Mouse (Mus musculus) spleen, embryonic (tissue): ENCODE measurements at regions not wholly inside any gene's neighbourhood (a gene's known extent, or its start where the extent isn't known, plus 50 kb on each side); places are given as distances from the start of the nearest gene placed in this dataset.

Experiments
- CTCF ChIA-PET: fragments of 350-600 bp; sonication (Branson Sonifier 250); formaldehyde crosslinking; loops from one replicate; lab custom pipeline; 2022; lab: Charles Lee

- CTCF ChIA-PET, result no interaction called here
These were observed 91.5 kb downstream of the Fam84b start for GRCm38 (mm10) chr15:60762071-60762470.

DNA sequence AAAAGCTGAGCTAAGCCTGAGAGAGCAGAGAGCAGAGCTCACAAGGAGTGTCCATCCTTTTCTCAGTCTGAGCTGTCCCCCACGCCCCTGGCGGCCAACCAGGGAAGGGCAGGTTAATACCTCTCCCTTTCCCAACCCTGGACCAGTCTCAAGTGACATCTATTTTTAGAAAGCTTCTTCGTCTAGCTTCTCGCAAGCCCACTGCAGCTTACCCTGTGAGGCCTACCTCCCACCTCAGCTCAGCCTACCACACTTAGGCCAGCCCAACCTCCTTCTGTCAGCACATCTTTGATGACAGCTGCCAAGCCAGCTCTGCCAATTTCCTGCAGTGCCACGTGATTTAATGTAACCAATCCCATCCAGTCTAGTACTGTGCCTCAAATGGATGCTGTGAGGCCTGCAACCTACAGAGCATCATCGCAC lies 93.6 kb downstream of the Fam84b start:
- CTCF ChIA-PET, result no interaction called here

GRCm38 (mm10) chr15:60754246-60754645 lies 99.3 kb downstream of the Fam84b start:
- CTCF ChIA-PET, result no interaction called here

GRCm38 (mm10) chr15:60739598-60739997 lies 114.0 kb downstream of the Fam84b start:
- CTCF ChIA-PET, result interaction anchor here (0.6 kb wide), 1 partner anchor 152 kb away, joined by 7 read pairs; no protein-coding TSS in a partner anchor

DNA sequence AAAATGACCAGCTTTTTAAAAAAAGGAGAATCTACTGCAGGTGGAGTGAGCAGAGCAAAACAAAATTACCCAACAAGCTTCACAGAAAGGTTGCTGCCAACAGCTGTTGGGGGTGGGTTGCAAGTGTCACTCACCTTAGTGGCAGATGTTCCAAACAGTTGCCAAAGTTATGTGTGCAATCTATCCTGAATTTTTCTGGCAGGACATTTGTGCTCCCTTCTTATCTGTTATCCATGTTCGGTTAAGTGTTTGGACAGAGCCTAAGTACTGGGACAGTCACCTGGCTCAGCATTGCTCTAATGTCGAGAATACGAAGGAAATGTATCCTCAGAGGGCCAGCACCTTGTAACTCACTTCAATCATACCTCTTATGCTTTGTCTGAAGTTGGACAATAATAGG lies 115.3 kb downstream of the Fam84b start:
- CTCF ChIA-PET, result no interaction called here

DNA sequence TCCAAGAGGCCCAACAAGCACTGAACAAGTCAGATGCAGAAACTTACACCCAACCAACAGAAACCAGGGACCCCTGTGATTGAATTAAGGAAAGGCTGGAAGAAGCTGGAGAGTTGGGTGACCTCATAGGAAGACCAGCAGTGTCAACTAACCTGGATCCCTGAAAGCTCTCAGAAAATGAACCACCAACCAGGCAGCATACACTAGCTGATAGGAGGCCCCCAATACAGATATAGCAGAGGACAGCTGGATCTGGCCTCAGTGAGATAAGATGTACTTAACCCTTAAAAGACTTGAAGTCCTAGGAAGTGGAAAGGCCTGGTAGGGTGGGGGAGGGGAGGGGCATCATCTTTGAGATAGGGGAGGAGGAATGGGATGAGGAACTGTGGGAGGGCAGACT lies 121.2 kb downstream of the Fam84b start:
- CTCF ChIA-PET, result no interaction called here

DNA sequence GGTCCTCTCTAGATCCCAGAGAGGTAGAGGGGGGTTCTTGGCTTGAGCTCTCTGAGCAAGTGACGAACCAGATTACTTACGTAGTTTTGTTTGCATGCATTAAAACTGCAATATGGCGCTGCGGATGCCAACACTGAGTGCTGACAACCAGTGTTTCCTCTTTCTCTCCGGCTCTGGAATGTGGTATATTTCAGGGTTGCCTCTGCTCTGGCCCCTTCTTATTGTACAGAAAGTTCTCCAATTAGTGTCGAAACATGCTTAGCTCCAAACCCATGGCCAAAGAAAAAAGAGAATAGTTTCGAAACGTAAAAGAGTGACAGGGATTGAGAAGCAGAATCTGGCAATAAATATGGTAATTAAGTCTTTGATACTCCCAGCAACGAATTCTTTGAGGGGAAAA lies 124.8 kb downstream of the Fam84b start:
- CTCF ChIA-PET, result no interaction called here

- CTCF ChIA-PET, result no interaction called here
These were observed 125.2 kb downstream of the Fam84b start for GRCm38 (mm10) chr15:60728337-60728736.

- CTCF ChIA-PET, result no interaction called here
These were observed 134.2 kb downstream of the Fam84b start for GRCm38 (mm10) chr15:60719332-60719731.

GRCm38 (mm10) chr15:60708678-60709077 lies 144.9 kb downstream of the Fam84b start:
- CTCF ChIA-PET, result interaction anchor here (0.5 kb wide), 1 partner anchor 13 kb away, joined by 5 read pairs; no protein-coding TSS in a partner anchor

DNA sequence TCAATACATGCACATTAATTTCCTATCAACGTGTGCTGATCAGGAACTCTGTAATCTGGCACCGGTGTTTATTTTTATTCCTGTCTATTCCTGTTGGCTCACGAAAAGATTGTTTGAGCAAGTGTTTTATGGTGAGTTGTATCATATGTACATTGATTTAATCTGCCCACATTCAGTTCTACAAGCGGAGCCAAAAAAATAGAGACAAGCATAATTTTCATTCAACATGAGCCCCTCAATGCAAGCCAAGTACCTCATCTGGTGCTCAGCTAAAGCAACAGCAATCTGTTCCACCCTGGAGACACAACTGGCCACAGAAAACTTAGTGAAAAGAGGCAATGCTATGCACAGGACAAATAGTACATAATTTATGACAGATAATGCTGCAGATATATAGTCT lies 147.6 kb downstream of the Fam84b start:
- CTCF ChIA-PET, result no interaction called here

- CTCF ChIA-PET, result no interaction called here
These were observed 152.3 kb downstream of the Fam84b start for GRCm38 (mm10) chr15:60701273-60701672.

- CTCF ChIA-PET, result no interaction called here
These were observed 158.8 kb downstream of the Fam84b start for GRCm38 (mm10) chr15:60694746-60695145.

DNA sequence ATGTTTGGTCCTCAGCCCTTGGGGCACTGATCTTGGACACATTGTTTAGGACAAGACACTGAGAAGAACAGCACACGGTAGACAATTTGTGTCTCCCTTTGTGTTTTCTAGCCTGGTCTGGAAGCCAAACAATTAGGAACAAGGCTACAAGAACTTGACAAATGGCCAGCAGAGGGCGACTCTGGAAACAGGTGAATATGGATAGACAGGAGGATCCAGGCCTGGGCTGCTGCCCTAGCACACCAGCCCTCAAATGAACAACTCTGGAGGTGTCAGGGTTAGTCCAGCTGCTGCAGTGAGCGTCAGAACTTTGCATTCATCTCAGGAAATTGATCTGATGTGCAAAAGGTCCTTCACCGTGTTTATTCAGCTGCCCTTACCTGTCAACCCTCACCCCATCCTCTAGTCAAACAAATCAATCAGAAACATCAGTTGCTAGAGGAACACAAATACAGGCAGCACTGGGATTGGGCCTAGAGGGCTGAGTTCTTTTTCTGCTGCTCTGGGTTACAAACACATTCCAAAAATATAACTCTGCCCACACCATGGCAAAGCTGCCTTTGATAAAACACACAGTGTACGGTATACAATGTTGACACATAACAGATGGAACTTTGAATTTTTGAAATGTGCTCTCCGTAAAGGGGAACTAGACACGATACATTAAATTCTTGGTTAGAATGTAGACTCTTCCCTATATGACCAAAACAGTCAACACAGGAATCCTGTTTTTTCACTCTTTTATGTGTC lies 159.7 kb downstream of the Fam84b start:
- CTCF ChIA-PET, result no interaction called here

DNA sequence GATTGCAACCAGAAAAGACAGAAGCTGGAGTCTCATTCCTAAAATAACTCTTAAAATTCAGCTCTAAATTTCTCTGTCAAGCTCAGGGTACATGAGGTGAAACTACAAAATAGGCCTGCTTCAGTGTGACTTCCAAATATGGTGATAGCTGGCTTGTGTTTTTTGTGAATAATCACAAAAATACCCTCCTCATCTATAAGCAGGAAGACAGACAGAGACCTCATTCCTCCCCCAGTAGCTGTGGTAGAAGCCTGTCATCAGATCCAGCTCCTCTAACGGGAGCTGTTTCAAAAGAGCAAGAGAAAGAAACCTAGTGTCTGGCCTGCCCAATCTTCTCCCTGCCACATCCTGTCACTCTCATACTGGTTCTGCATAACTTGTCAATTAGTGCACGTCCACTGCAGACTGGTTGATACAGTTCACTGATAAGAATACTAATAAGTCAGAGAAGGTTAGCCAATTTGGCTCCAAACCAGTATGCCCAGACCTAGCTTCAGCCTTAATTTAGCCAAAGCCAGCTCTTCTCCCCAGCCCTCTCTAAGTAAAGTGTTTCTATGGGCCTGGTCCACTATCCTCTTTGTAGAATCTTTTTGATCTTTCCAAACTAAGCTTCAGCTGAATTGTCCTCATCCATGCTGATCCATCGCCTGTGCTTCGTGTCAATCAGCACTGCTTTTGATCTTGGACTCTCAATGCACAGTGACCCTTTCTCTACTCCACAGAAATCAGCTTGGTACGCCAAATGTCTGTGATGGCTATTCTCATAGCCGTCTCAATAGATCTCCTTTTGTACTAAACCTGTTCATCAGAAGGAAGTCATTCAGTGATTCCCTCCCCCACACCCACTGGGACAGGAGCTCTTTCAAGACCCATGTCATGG lies 160.6 kb downstream of the Fam84b start:
- CTCF ChIA-PET, result no interaction called here

GRCm38 (mm10) chr15:60692149-60692548 lies 161.4 kb downstream of the Fam84b start:
- CTCF ChIA-PET, result no interaction called here

DNA sequence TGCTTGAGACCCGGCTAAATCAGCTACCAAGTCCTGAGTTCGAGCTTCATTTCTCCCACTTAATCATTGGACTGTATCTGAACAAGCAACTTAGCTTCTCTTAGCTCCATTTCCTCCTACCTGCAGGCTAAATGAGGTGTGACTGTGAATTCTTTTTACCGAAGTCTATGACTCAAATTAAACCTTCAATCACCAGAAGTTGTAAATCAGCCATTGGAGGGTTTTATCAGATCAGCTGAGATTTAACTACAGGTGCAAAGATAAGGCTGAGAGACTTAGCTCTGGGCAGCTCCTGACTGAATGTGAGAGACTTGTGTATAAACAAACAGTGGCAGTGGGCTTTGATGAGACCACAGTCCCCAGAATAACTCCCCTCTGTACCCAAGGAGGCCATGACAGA lies 176.2 kb downstream of the Fam84b start:
- CTCF ChIA-PET, result no interaction called here

DNA sequence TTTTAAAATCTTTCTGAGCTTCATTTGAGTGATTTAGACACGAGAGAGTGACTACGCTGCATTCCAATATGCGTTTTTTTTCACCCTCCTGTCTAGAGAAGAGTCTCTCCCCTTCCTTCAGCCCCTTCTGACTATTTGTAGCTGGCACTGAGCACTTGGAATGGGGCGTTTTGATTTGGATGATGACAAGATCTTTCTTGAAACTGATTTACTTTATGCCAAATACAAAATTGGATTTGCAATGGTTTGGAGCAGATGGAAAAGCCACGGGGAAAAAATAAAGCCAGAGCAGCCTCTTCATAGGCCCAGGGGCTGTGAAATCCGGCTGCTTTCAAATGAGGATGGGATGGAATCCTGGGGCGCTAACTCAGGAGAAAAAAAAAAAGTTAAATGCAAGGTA lies 196.0 kb downstream of the Fam84b start:
- CTCF ChIA-PET, result no interaction called here

DNA sequence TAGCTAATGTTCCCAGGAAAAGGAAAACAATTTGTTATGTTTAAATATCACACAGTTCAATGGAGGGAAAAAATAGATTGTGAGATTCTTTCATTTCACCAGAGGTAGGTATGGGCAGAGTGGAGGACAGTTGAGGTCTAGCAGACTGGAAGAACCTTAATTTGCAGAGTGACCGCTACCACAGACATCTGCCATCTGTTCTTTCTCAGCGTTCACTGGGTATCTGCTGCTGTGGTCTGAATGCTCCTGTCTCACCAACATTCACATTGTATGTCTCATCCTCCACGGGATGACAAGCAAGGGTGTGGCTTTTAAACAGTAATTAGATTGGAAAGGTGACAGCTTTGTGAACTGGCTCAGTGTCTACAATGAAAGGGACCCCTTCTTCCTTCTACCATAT lies 198.5 kb downstream of the Fam84b start:
- CTCF ChIA-PET, result no interaction called here

DNA sequence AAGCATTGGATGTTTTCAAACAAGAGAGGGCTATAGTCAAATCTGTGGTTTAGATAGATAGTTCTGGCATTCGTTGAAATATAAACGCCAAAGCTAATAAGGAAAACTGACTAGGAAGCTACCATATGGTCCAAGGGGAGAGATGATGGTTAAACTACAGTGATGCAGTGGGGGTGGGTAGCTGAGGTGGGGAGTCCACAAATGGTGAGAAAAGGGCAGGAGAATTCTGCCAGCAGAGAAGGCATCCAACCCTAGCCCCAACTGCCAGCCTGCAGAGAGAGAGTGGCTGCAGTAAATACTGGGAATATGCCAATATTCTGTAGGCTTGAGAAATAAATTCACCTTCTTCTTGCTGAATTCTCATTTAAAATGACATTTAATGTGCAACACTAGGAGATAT lies 204.3 kb downstream of the Fam84b start:
- CTCF ChIA-PET, result no interaction called here

- CTCF ChIA-PET, result no interaction called here
These were observed 211.8 kb downstream of the Fam84b start for GRCm38 (mm10) chr15:60641770-60642169.

DNA sequence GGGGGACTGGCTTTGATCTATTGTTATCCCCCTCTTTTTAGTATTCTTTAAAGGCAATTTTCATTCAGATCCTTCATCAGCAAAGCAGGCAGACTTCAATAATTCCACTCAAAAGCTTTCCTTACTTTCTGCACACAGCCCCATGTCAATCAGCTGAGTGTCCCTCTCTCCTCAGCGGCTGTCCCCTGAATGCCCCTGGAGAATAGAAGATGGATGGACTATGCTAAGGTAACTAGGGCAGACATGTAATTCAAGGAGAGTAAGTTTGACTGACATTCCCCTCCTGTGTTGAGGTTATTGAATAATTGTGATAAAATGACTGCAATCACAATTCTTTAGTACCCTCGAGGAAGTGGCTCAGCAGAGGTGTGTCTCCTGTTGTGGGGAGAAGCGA lies 220.1 kb downstream of the Fam84b start:
- CTCF ChIA-PET, result interaction anchor here (0.5 kb wide), 1 partner anchor 943 kb away, joined by 3 read pairs; no protein-coding TSS in a partner anchor
